Comparison of ENCODE assay signal across 8 mouse cellular contexts in the genomic region with DNA sequence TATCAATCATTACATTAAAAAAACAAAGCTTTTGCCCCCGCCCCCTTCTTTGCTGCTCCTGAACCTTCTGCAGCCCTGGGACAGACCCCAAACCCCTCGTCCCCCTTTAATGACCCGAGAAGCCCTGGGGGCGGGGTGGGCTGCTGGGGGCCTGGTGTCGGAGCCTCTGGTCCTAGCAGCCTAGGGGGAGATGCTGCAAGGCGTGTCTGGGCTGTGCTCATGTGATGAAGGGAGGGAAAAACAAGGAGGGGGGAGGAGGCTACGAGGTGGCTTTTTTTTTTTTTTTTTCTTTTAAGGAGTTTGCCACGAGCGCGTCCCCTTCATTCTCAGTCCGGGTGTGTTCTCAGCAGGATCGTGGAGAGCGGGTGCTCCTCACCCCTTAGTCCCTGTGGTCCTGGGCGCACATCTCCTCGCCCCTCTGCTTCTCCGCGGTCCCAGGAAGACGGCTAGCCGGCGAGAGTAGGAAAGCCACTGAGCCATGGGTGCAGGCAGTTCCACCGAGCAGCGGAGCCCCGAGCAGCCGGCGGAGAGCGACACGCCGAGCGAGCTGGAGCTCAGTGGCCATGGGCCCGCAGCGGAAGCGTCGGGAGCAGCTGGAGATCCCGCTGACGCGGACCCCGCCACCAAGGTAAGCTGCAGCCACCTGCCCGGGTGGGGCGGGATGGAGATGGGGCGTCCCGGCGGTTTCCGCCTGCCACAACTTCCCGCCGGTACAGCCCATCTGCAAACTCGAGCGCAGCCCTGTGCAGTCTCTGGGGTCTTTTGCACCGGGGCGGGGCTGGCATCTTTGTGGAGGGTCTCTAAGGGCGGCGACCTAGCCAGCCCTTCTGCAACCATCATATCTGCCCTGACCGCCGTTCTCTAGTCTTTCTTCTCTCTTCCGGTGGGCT. TPM values are rescaled to one million over a fixed set of nuclear protein-coding genes. Genes with fewer than 3 reads are reported as not detected.
DNase-seq lines count a peak whose midpoint lies in the region; ATAC-seq and TF ChIP-seq lines count a peak whose summit lies in the region.

A gene (plus strand): TSS at position 340 of the 890 bp plus-strand sequence.

- no peaks in the 10 kb centered on the region for H3K9me3 ChIP-seq in forebrain, embryonic 15.5 days

- ATAC-seq in Patski: peak; percentile 70
- peak; percentile 63 for ATAC-seq in cerebellum, adult (ENCODE audit: insufficient number of reproducible peaks, low FRiP score, low TSS enrichment)
- peak; percentile 84 for ATAC-seq in forebrain, embryonic 15.5 days (replicated peaks)
- ATAC-seq in monocyte, adult 5-6 weeks (replicated peaks; ENCODE audit: insufficient number of reproducible peaks, low FRiP score, low TSS enrichment, poor library complexity, severe bottlenecking): no peak

- peak within 1 kb of the TSS; percentile 69 for H3K9ac ChIP-seq in forebrain, embryonic 15.5 days (replicated peaks)

- WGBS in forebrain, embryonic 15.5 days: under 1% methylated on average over 54 of the region's 54 CpGs

- no peak for DNase-seq in Patski (ENCODE audit: low read depth, low spot score)
- DNase-seq in heart, postnatal 36 days: peak; percentile 33 to 61
- DNase-seq in layer of hippocampus, postnatal 25 days (ENCODE audit: extremely low spot score in 1 of 2, low spot score in 1 of 2): peak; percentile 39 to 45
- peak; percentile 18 for DNase-seq in lung, postnatal 36 days
- DNase-seq in right cerebral cortex, postnatal 14 days: peak; percentile 36

- TF ChIP-seq CTCF in Patski (IDR thresholded peaks at IDR 0.05): no peak

- peak within 1 kb of the TSS; percentile 96 for H3K4me2 ChIP-seq in forebrain, embryonic 15.5 days (replicated peaks)

- intact Hi-C loops in heart, postnatal 36 days (cut with DNase I): loop anchor here (5.0 kb wide), 1 partner anchor 66 kb away; no protein-coding TSS in a partner anchor

- CTCF ChIA-PET in Patski (lab: Charles Lee): interaction anchor here (1.1 to 1.9 kb wide), 3 partner anchors 13 to 74 kb away, joined by 3 to 5 read pairs (median 4); no protein-coding TSS in a partner anchor

- POLR2A ChIA-PET in Patski (lab: Charles Lee): interaction anchor here (1.1 to 1.5 kb wide), 5 partner anchors 34 to 113 kb away, joined by 3 to 6 read pairs (median 3); no protein-coding TSS in a partner anchor

- peaks cover 5% of the 10 kb centered on the region; the same call in 1 of the 2 replicates for H3K4me1 ChIP-seq in forebrain, embryonic 15.5 days

- H3K4me3 ChIP-seq in forebrain, embryonic 15.5 days: peak within 1 kb of the TSS; percentile 67

- no peaks in the 10 kb centered on the region for H3K27me3 ChIP-seq in Patski
- no peaks in the 10 kb centered on the region for H3K27me3 ChIP-seq in forebrain, embryonic 15.5 days

- in situ Hi-C loops in Patski (cut with MboI; ENCODE audit: low pct_unique_long_range_greater_than_20kb): loop anchor here (5.0 kb wide), 1 partner anchor 104 kb away; no protein-coding TSS in a partner anchor

- peak within 1 kb of the TSS; percentile 60 for H3K27ac ChIP-seq in forebrain, embryonic 15.5 days (replicated peaks)

- H3K36me3 ChIP-seq in forebrain, embryonic 15.5 days: no peaks in the 10 kb centered on the region

RNA-seq across cellular contexts. Expression of the gene that starts here (rescaled TPM):
- 367 TPM for polyA plus RNA-seq in Patski (2021)
- polyA plus RNA-seq in forebrain, embryonic 15.5 days (2015; fragmentation: Nextera tagmentation; extraction: Ambion mirVana): 20.6 and 21.0 TPM in 2 replicates
- total RNA-seq in heart, postnatal 36 days (2021): 10 to 100 TPM; 21.8 to 26.0 TPM
- 10 to 100 TPM; 10.8 to 11.6 TPM for total RNA-seq in layer of hippocampus, postnatal 25 days (2021)
- 5.5 to 7.9 TPM (median 6.9 TPM) in 3 replicates for total RNA-seq in monocyte, adult 5-6 weeks (2017)

Comparison
In these comparisons a context has a peak if more than half of its experiments do, and no peak if none do; other contexts are left out.
1. RNA of the gene that starts here (polyA plus RNA-seq): 367 TPM in Patski (single experiment); 20.6 to 21.0 TPM in forebrain, embryonic 15.5 days; every median in the first group is over 10 times any median in the second.